Mouse (Mus musculus) cortical plate, adult 2 months (tissue): Measurements from ENCODE around the gene Galr3.

Source experiments
- CTCF ChIP-seq: fragments of 200-500 bp; IDR thresholded peaks from 2 replicates; pipeline ENCODE4 v1.5.1; 2011; ENCODE audit warnings: mild to moderate bottlenecking, control low read depth, low read length; ENCODE audit not compliant: insufficient read depth; ENCODE audit errors: extremely low read depth
- POLR2A ChIP-seq: fragments of 200-500 bp; IDR thresholded peaks from 2 replicates; pipeline ENCODE4 v1.6.1; 2011; ENCODE audit warnings: mild to moderate bottlenecking, low read length, control low read depth; ENCODE audit not compliant: insufficient read depth; ENCODE audit errors: extremely low read depth

DNA sequence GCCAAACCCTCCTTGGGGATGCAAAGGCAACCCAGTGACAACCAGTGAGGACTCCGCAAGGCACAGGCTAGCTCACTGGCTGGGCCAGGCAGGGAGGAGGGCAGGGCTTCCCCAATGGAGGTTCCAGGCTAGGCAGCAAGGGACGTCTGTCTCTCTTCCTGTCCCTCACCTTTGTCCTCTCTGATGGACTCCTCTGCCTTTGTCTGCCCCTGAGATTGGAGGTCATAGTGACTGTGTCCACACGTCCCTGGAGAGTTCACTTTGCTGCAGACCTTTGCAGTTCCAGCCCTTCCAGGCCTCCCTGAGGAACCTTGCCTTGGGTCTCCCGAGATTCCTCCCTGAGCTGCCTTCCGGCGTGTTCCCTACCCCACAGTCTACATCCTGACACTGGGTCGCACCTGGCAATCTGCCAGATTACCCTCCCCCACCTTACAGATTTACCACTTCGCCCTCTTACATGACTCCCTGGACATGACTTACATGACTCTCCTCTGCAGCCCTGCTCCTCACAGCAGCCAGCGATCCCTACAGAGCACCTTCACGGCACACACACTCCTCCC lies 18.9 kb upstream of the Galr3 start:
- TF ChIP-seq POLR2A (no peak), CTCF (no peak)
